Mouse (Mus musculus) CH12.LX (cell line): Measurements from ENCODE around the gene Agbl3.

Source experiments
- CHD2 ChIP-seq: IDR thresholded peaks from 2 replicates; pipeline ENCODE4 v1.6.1; 2011; ENCODE audit warnings: low read length, improper control_type of control experiment
- CTCF ChIP-seq, 2 experiments: IDR thresholded peaks in 1 of 2; conservative IDR thresholded peaks in 1 of 2; 2 replicates each; pipeline ENCODE4 v1.5.1; 2011 to 2012; ENCODE audit warnings: low read depth in 2 of 2, low read length in 2 of 2, improper control_type of control experiment in 1 of 2, inconsistent platforms in 1 of 2, mild to moderate bottlenecking in 1 of 2, moderate library complexity in 1 of 2
- EP300 ChIP-seq: IDR thresholded peaks from 2 replicates; pipeline ENCODE4 v1.6.1; 2011; ENCODE audit warnings: low read length, improper control_type of control experiment
- ETS1 ChIP-seq: conservative IDR thresholded peaks from 2 replicates; pipeline ENCODE4 v1.6.1; 2012; ENCODE audit warnings: low read depth, mild to moderate bottlenecking, inconsistent platforms, low read length, improper control_type of control experiment, moderate library complexity
- HCFC1 ChIP-seq: IDR thresholded peaks from 2 replicates; pipeline ENCODE4 v1.6.1; 2012; ENCODE audit warnings: low read depth, mild to moderate bottlenecking, inconsistent platforms, low read length, improper control_type of control experiment
- JUND ChIP-seq: conservative IDR thresholded peaks from 2 replicates; pipeline ENCODE4 v1.6.1; 2011; ENCODE audit warnings: low read depth, low read length, improper control_type of control experiment
- MAFK ChIP-seq: IDR thresholded peaks from 2 replicates; pipeline ENCODE4 v1.6.1; 2011; ENCODE audit warnings: low read length, improper control_type of control experiment; ENCODE audit not compliant: insufficient replicate concordance
- MAX ChIP-seq: IDR thresholded peaks from 2 replicates; pipeline ENCODE4 v1.6.1; 2011; ENCODE audit warnings: low read length, improper control_type of control experiment
- NRF1 ChIP-seq: IDR thresholded peaks from 2 replicates; pipeline ENCODE4 v1.6.1; 2014; ENCODE audit warnings: low read depth, mild to moderate bottlenecking, inconsistent platforms, low read length, improper control_type of control experiment, moderate library complexity
- POLR2A ChIP-seq: IDR thresholded peaks from 2 replicates; pipeline ENCODE4 v1.6.1; 2011; ENCODE audit warnings: low read depth, mild to moderate bottlenecking, improper control_type of control experiment, low read length
- RAD21 ChIP-seq: IDR thresholded peaks from 2 replicates; pipeline ENCODE4 v1.6.1; 2011; ENCODE audit warnings: low read depth, mild to moderate bottlenecking, low read length, improper control_type of control experiment, moderate library complexity
- ZMIZ1 ChIP-seq: IDR thresholded peaks from 2 replicates; pipeline ENCODE4 v1.6.1; 2012; ENCODE audit warnings: low read depth, mild to moderate bottlenecking, inconsistent platforms, low read length, improper control_type of control experiment

DNA sequence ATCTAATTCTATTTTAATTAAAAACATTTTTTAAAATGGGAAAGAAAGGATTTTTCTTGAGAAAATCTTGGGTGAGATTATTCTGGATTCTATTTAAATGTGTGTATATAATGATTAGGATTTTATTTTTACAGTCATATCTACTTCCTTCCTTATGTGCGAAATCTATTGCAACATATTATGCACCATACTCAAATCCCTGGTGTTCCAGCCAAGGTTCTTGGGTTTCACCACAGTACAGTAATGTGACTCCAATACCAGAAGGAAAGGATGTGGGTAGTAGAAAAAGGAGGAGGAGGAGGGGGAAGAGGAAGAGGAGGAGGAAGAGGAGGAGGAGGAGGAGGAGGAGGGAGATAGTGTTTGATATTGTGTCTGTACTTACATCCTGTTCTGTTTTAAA is 2.3 kb downstream of the Agbl3 start:
- no peak for TF ChIP-seq POLR2A
- no peak for TF ChIP-seq EP300
- no peak for TF ChIP-seq ZMIZ1
- no peak for TF ChIP-seq CHD2
- TF ChIP-seq ETS1, result no peak
- TF ChIP-seq CTCF (conservative IDR thresholded peaks at IDR 0.05 in 1 of 2, IDR thresholded peaks at IDR 0.05 in 1 of 2; ENCODE audit: low read depth in 2 of 2, low read length in 2 of 2), result no peak
- no peak for TF ChIP-seq RAD21
- no peak for TF ChIP-seq MAFK
- no peak for TF ChIP-seq HCFC1
- no peak for TF ChIP-seq NRF1
- TF ChIP-seq JUND, result no peak
- no peak for TF ChIP-seq MAX
